In genomic region chr10:83477286-83477685, GRCm38 (mm10) we compare ENCODE assay signal across 24 mouse cellular contexts. TPM values are rescaled to one million over a fixed set of nuclear protein-coding genes. Genes with fewer than 3 reads are reported as not detected.
DNase-seq lines count a peak whose midpoint lies in the region; TF ChIP-seq lines count a peak whose summit lies in the region.
"Had no signal": no experiment of that assay in that cellular context is flagged by ENCODE, and none has a peak within 500 bp of the region (broad histone marks: within the 10 kb centered on the region; RNA-seq: fewer than 3 reads in every experiment).

No protein-coding gene starts in this region.

- TF ChIP-seq EP300 in heart, adult 2 months (IDR thresholded peaks at IDR 0.05; ENCODE audit: insufficient read depth, low read depth, low read length) = no peak

- no peak overlapping the region for H3K4me3 ChIP-seq in left cerebral cortex, adult 2 months
- no peak overlapping the region for H3K4me3 ChIP-seq in heart, adult 2 months
- H3K4me3 ChIP-seq: embryonic facial prominence, embryonic 12.5 days; intestine, embryonic 15.5 days; limb, embryonic 10.5 days; limb, embryonic 15.5 days; liver, embryonic 13.5 days; midbrain, embryonic 15.5 days had no signal

- no peak overlapping the region for H3K9ac ChIP-seq in heart, adult 2 months (ENCODE audit: low read depth, low read length)
- H3K9ac ChIP-seq: embryonic facial prominence, embryonic 12.5 days; intestine, embryonic 15.5 days; limb, embryonic 15.5 days; liver, embryonic 13.5 days; midbrain, embryonic 15.5 days had no signal

- WGBS in heart, adult 2 months = 85% methylated on average over 5 of the region's 5 CpGs

- no peaks in the 10 kb centered on the region for H3K27me3 ChIP-seq in heart, adult 2 months (ENCODE audit: control insufficient read depth, insufficient read depth, low read length)
- H3K27me3 ChIP-seq: embryonic facial prominence, embryonic 12.5 days; intestine, embryonic 15.5 days; limb, embryonic 15.5 days; liver, embryonic 13.5 days; midbrain, embryonic 15.5 days had no signal

- no peak for TF ChIP-seq POLR2A in heart, adult 2 months (IDR thresholded peaks at IDR 0.05; ENCODE audit: insufficient read depth, low read depth, low read length)

- H3K36me3 ChIP-seq in heart, adult 2 months (ENCODE audit: control insufficient read depth, insufficient read depth, low read length) = no peaks in the 10 kb centered on the region
- H3K36me3 ChIP-seq: embryonic facial prominence, embryonic 12.5 days; intestine, embryonic 15.5 days; limb, embryonic 15.5 days; liver, embryonic 13.5 days; midbrain, embryonic 15.5 days had no signal

- no peak for TF ChIP-seq CTCF in left cerebral cortex, adult 2 months (IDR thresholded peaks at IDR 0.05)
- no peak for TF ChIP-seq CTCF in heart, adult 2 months (IDR thresholded peaks at IDR 0.05)

- no peaks in the 10 kb centered on the region for H3K79me2 ChIP-seq in heart, adult 2 months (replicated peaks; ENCODE audit: control insufficient read depth, insufficient read depth, low read length)

- DNase-seq in heart, adult 11 months = peak; percentile 74
- DNase-seq in heart, postnatal 36 days = no peak
- DNase-seq in left cerebral cortex, postnatal 25 days (ENCODE audit: low spot score in 2 of 2) = peak; percentile 6 to 50
- no peak for DNase-seq in left cerebral cortex, adult 2 months (ENCODE audit: extremely low spot score in 1 of 2, low spot score in 2 of 2)
- DNase-seq in layer of hippocampus, adult 9-11 months = peak; percentile 19
- DNase-seq in right cerebral cortex, postnatal 36 days (ENCODE audit: low spot score in 2 of 2) = peak; percentile 2 to 19
- DNase-seq in lung, postnatal 10 days = no peak
- no peak for DNase-seq in heart, adult 2 months
- DNase-seq: adrenal gland, postnatal 14 days; cerebellum, adult 11-12 months; cerebellum, adult 9-11 months; embryo, embryonic 11 days; heart, postnatal 14 days; kidney, adult 8-10 months; kidney, postnatal 10 days; liver, embryonic 13.5 days; lung, adult 2 months; lung, postnatal 14 days had no signal

- no peaks in the 10 kb centered on the region for H3K4me1 ChIP-seq in heart, adult 2 months (ENCODE audit: control insufficient read depth, insufficient read depth, low read length)
- H3K4me1 ChIP-seq: embryonic facial prominence, embryonic 12.5 days; intestine, embryonic 15.5 days; limb, embryonic 10.5 days; limb, embryonic 15.5 days; liver, embryonic 13.5 days; midbrain, embryonic 15.5 days had no signal

- H3K27ac ChIP-seq in left cerebral cortex, adult 2 months = no peak overlapping the region
- H3K27ac ChIP-seq in heart, adult 2 months = no peak overlapping the region
- H3K27ac ChIP-seq: embryonic facial prominence, embryonic 12.5 days; intestine, embryonic 15.5 days; limb, embryonic 10.5 days; limb, embryonic 15.5 days; liver, embryonic 13.5 days; midbrain, embryonic 15.5 days had no signal

- intact Hi-C loops in heart, postnatal 36 days (cut with DNase I) = no loop called here
- intact Hi-C loops in left cerebral cortex, postnatal 25 days (cut with DNase I) = no loop called here
- intact Hi-C loops in left cerebral cortex, adult 2 months (cut with DNase I) = no loop called here
- intact Hi-C loops in heart, adult 2 months (cut with DNase I) = no loop called here

RNA-seq across cellular contexts. Expression of gene Aldh1l2, which starts 56.7 kb away (rescaled TPM):
- total RNA-seq in heart, postnatal 36 days (2021) = 10 to 100 TPM; 14.1 to 14.2 TPM
- 1 to 10 TPM; 1.7 to 2.5 TPM for total RNA-seq in left cerebral cortex, postnatal 25 days (2021)
- 1 to 10 TPM; 1.7 to 2.4 TPM for total RNA-seq in left cerebral cortex, adult 2 months (2021)
- total RNA-seq in heart, adult 2 months (2021) = 10 to 100 TPM in 1 of 2 experiments, 1 to 10 TPM in 1; 9.9 to 12.3 TPM
- 4.2 and 11.9 TPM in 2 replicates for polyA plus RNA-seq in heart, adult 2 months (2012; rRNA removed)
- polyA plus RNA-seq: CD4-positive, CD25-positive, alpha-beta regulatory T cell, adult 4 months had no signal

Comparison
In these comparisons a context has a peak if more than half of its experiments do, and no peak if none do; other contexts are left out.
1. DNase-seq: peak in heart, adult 11 months (single experiment), left cerebral cortex, postnatal 25 days (2 of 2), layer of hippocampus, adult 9-11 months (single experiment) and right cerebral cortex, postnatal 36 days (2 of 2); none in heart, postnatal 36 days (0 of 2), left cerebral cortex, adult 2 months (0 of 2), lung, postnatal 10 days (single experiment) and heart, adult 2 months (0 of 2).